Mouse (Mus musculus) heart, postnatal 0 days (tissue): ENCODE measurements at regions not wholly inside any gene's neighbourhood (a gene's known extent, or its start where the extent isn't known, plus 50 kb on each side); places are given as distances from the start of the nearest gene placed in this dataset.

Experiments
- ATAC-seq: fragments of 200-750 bp; cut with Nextera tagmentation; 2 replicates; pipeline ENCODE4 v1.8.0; 2017; ENCODE audit warnings: low read depth, moderate number of reproducible peaks, moderate library complexity; ENCODE audit not compliant: insufficient read depth
- DNase-seq: peaks from one replicate; pipeline ENCODE4 v3.0.0-alpha.2; 2016; ENCODE audit warnings: low spot score
- H3K27ac ChIP-seq: fragments of 300-500 bp; sonication (generic); 2 replicates; pipeline ENCODE4 v1.5.1; 2014; ENCODE audit warnings: low read depth, mild to moderate bottlenecking
- H3K27me3 ChIP-seq: fragments of 300-500 bp; sonication (generic); 2 replicates; pipeline ENCODE4 v1.6.1; 2014; ENCODE audit warnings: low read length, mixed read lengths; ENCODE audit not compliant: control insufficient read depth, insufficient read depth
- H3K36me3 ChIP-seq: fragments of 300-500 bp; sonication (generic); replicated peaks from 2 replicates; pipeline ENCODE4 v1.6.1; 2014; ENCODE audit warnings: low read length, mixed read lengths; ENCODE audit not compliant: control insufficient read depth, insufficient read depth
- H3K4me1 ChIP-seq: fragments of 300-500 bp; sonication (generic); 2 replicates; pipeline ENCODE4 v1.6.1; 2014; ENCODE audit warnings: antibody characterized with exemption; ENCODE audit not compliant: control insufficient read depth, insufficient read depth
- H3K4me2 ChIP-seq: fragments of 300-500 bp; sonication (generic); 2 replicates; pipeline ENCODE4 v1.6.1; 2014; ENCODE audit warnings: low read depth, mild to moderate bottlenecking, low read length, moderate library complexity
- H3K4me3 ChIP-seq: fragments of 300-500 bp; sonication (generic); 2 replicates; pipeline ENCODE4 v1.5.1; 2014; ENCODE audit warnings: low read depth, low read length
- H3K9ac ChIP-seq: fragments of 300-500 bp; sonication (generic); replicated peaks from 2 replicates; pipeline ENCODE4 v1.6.1; 2014; ENCODE audit warnings: low read depth, low read length, mixed read lengths
- H3K9me3 ChIP-seq: fragments of 300-500 bp; sonication (generic); replicated peaks from 2 replicates; pipeline ENCODE4 v1.6.1; 2016; ENCODE audit warnings: low read length; ENCODE audit not compliant: control insufficient read depth
- CTCF ChIP-seq: IDR thresholded peaks from 2 replicates; pipeline ENCODE4 v1.5.1; 2016; ENCODE audit warnings: antibody characterized with exemption, control low read depth, low read depth
- EP300 ChIP-seq: IDR thresholded peaks from 2 replicates; pipeline ENCODE4 v1.6.1; 2016; ENCODE audit warnings: antibody characterized with exemption, low read depth
- WGBS: fragments of 180-500 bp; shearing (Covaris S2); extraction: QIAGEN DNeasy Blood & Tissue Kit; methylation state at CpG from one replicate; pipeline ENCODE4 v1.1.7; 2014; 5-methylcytosine and 5-hydroxymethylcytosine counted together

DNA sequence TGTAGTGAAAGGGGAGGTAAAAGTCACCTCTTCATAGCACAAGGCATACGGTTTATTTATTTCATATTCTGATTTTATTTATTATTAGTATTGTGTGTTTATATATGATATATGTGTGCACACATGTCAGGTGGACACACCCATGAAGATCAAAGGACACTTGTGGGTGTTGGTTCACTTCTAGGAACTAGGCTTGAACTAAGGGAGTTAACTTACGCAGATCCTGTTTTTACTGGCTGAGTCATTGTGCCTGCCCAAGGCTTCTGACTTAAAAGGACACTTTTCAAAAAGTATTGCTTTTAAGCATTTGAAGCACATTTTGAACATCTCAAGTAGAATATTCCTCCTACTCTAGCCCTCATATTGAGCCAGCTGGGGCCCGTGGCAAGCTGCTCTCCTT lies 124.9 kb upstream of the Try4 start:
- H3K9me3 ChIP-seq = no peaks in the 10 kb centered on the region
- no peak overlapping the region for H3K27ac ChIP-seq
- H3K36me3 ChIP-seq = no peaks in the 10 kb centered on the region
- no peak overlapping the region for H3K9ac ChIP-seq
- no peak for TF ChIP-seq CTCF
- no peak for TF ChIP-seq EP300
- no peak for DNase-seq
- no peak overlapping the region for H3K4me3 ChIP-seq
- ATAC-seq = no peak
- no peaks in the 10 kb centered on the region for H3K27me3 ChIP-seq
- no peaks in the 10 kb centered on the region for H3K4me1 ChIP-seq
- no peak overlapping the region for H3K4me2 ChIP-seq
- 70% methylated on average over 3 of the region's 3 CpGs for WGBS

- H3K4me1 ChIP-seq = no peaks in the 10 kb centered on the region
- no peak overlapping the region for H3K9ac ChIP-seq
- H3K4me2 ChIP-seq = no peak overlapping the region
- 66% methylated on average over 1 of the region's 1 CpGs for whole genome bisulfite sequencing
- no peaks in the 10 kb centered on the region for H3K27me3 ChIP-seq
- H3K9me3 ChIP-seq = no peaks in the 10 kb centered on the region
- no peaks in the 10 kb centered on the region for H3K36me3 ChIP-seq
- no peak overlapping the region for H3K4me3 ChIP-seq
- DNase-seq (no peak), ATAC-seq (no peak)
- no peak for TF ChIP-seq EP300
- no peak for TF ChIP-seq CTCF
- no peak overlapping the region for H3K27ac ChIP-seq
Measured at GRCm38 (mm10) chr6:41176034-41176433, 126.0 kb upstream of the Try4 start.

DNA sequence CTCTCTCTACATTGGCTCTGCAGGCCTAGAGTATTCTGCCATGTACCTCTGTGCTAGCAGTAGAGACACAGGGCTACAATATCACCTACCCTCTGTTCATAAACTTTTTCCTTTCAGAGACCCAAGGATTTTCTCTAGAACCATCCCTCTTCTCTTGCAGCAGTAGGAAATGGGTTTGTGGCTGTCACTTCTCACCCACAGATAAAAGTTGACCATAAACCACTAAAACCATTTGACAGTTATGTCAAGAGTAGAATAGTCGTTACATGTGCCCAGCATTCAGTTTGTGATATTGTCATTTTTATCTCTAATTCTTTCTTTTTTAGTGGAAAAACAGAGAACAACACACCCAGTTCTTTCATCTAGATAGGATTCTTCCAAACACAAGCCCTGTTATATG lies 128.2 kb upstream of the 2210010C04Rik start:
- Histone ChIP-seq H3K4me3 (no peak overlapping the region), H3K9me3 (no peaks in the 10 kb centered on the region), H3K4me1 (no peaks in the 10 kb centered on the region), H3K36me3 (no peaks in the 10 kb centered on the region), H3K9ac (no peak overlapping the region), H3K27ac (no peak overlapping the region), H3K4me2 (no peak overlapping the region), H3K27me3 (no peaks in the 10 kb centered on the region)
- no peak for DNase-seq
- 54% methylated on average over 1 of the region's 1 CpGs for whole genome bisulfite sequencing
- no peak for TF ChIP-seq EP300
- no peak for TF ChIP-seq CTCF
- no peak for ATAC-seq

GRCm38 (mm10) chr6:41161693-41162092 lies 126.4 kb upstream of the 2210010C04Rik start:
- Histone ChIP-seq H3K9ac (no peak overlapping the region), H3K9me3 (no peaks in the 10 kb centered on the region), H3K4me2 (no peak overlapping the region), H3K27me3 (no peaks in the 10 kb centered on the region), H3K36me3 (no peaks in the 10 kb centered on the region), H3K27ac (no peak overlapping the region), H3K4me1 (no peaks in the 10 kb centered on the region), H3K4me3 (no peak overlapping the region)
- TF ChIP-seq CTCF = no peak
- TF ChIP-seq EP300 = no peak
- ATAC-seq = no peak
- no peak for DNase-seq
- 38% methylated on average over 1 of the region's 1 CpGs for WGBS

GRCm38 (mm10) chr6:41152101-41152500 lies 116.8 kb upstream of the 2210010C04Rik start:
- no peaks in the 10 kb centered on the region for H3K9me3 ChIP-seq
- no peak overlapping the region for H3K27ac ChIP-seq
- H3K27me3 ChIP-seq = no peaks in the 10 kb centered on the region
- no peaks in the 10 kb centered on the region for H3K36me3 ChIP-seq
- ATAC-seq (no peak), DNase-seq (no peak)
- TF ChIP-seq CTCF (no peak), EP300 (no peak)
- H3K4me2 ChIP-seq = no peak overlapping the region
- no peak overlapping the region for H3K4me3 ChIP-seq
- no peaks in the 10 kb centered on the region for H3K4me1 ChIP-seq
- WGBS = 66% methylated on average over 7 of the region's 7 CpGs
- H3K9ac ChIP-seq = no peak overlapping the region

DNA sequence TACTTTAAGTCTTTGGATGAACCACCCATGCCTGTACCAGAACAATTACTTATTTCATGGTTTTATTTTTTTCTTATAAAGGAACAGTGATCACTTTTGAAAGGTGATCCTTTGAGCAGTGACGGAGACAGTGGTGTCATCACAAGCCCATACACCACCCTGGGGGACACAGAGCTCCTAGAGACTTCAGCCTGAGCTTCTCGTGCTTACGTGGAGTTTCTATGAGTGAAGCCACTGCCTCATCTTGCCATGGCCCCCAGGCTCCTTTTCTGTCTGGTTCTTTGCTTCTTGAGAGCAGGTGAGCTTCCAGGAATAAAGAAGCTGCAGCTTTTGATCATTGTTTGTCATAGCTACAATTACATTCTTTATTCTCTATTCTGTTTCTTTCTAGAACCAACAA lies 116.2 kb upstream of the 2210010C04Rik start:
- H3K4me3 ChIP-seq = no peak overlapping the region
- no peak overlapping the region for H3K4me2 ChIP-seq
- no peaks in the 10 kb centered on the region for H3K36me3 ChIP-seq
- WGBS = 79% methylated on average over 3 of the region's 3 CpGs
- no peak overlapping the region for H3K9ac ChIP-seq
- no peak for TF ChIP-seq CTCF
- ATAC-seq (no peak), DNase-seq (no peak)
- H3K9me3 ChIP-seq = no peaks in the 10 kb centered on the region
- H3K27ac ChIP-seq = no peak overlapping the region
- H3K27me3 ChIP-seq = no peaks in the 10 kb centered on the region
- H3K4me1 ChIP-seq = no peaks in the 10 kb centered on the region
